Mouse (Mus musculus): ENCODE data around the gene Phlpp1.

Gene Phlpp1

GRCm38 (mm10) chr1:106163401-106163800, 8.2 kb upstream of the Phlpp1 start:
- intact Hi-C loops (cut with DNase I), result loop anchor here (5.0 kb wide), 1 partner anchor 219 kb away; no protein-coding TSS in a partner anchor

GRCm38 (mm10) chr1:106164111-106164510, 7.4 kb upstream of the Phlpp1 start:
- intact Hi-C loops (cut with DNase I), result loop anchor here (5.0 kb wide), 1 partner anchor 218 kb away; no protein-coding TSS in a partner anchor

DNA sequence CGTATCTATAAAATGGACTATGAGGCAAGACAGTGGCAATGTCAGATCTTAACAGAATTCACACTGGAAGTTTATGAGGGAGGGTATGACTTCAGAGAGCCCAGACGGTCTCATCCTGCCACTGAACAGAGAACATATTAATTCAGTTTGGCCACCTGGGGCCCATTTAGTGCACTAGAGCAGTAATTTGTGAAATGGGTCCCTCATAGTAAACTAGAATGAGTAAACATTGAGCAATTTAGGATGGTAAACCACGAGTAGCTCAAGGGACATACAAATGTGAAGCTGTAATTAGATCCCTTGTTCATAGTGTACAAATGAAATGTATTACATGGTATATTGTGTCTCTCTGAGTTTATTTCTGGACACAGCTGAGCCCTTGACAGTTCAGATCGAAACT, 3.6 kb upstream of the Phlpp1 start:
- intact Hi-C loops (cut with DNase I), result no loop called here

- intact Hi-C loops (cut with DNase I), result no loop called here
These were observed 2.8 kb upstream of the Phlpp1 start for GRCm38 (mm10) chr1:106168801-106169200.

GRCm38 (mm10) chr1:106169741-106170265, 1.7 kb upstream of the Phlpp1 start:
- intact Hi-C loops (cut with DNase I), result loop anchor here (2.0 to 10.0 kb wide), 2 partner anchors 145 to 225 kb away; no protein-coding TSS in a partner anchor

DNA sequence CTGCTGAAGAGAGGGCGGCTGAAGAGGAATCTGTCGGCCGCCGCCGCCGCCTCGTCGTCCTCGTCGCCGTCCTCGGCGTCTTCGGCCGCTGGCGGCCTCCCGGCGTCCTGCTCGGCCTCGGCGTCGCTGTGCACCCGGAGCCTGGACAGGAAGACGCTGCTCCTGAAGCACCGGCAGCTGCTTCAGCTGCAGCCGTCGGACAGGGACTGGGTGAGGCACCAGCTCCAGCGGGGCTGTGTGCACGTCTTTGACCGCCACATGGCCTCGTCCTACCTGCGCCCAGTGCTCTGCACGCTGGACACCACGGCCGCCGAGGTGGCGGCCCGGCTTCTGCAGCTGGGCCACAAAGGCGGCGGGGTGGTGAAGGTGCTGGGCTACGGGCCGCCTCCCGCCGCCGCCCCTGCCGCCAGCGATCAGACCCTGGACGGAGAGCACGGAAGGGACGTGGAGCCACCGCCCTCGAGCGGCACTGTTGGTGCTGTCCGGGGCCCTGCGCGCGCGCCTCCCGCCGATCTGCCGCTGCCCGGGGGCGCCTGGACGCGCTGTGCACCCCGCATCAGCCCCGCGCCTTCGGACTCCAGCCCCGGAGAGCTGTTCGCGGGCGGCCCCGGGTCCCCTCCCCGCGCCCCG, 864 bp downstream of the Phlpp1 start:
- intact Hi-C loops (cut with DNase I), result loop anchor here (10.0 kb wide), 1 partner anchor 142 kb away; no protein-coding TSS in a partner anchor

GRCm38 (mm10) chr1:106172931-106173371, 1.4 kb downstream of the Phlpp1 start:
- intact Hi-C loops (cut with DNase I), result loop anchor here (10.0 kb wide), 1 partner anchor 142 kb away; no protein-coding TSS in a partner anchor

DNA sequence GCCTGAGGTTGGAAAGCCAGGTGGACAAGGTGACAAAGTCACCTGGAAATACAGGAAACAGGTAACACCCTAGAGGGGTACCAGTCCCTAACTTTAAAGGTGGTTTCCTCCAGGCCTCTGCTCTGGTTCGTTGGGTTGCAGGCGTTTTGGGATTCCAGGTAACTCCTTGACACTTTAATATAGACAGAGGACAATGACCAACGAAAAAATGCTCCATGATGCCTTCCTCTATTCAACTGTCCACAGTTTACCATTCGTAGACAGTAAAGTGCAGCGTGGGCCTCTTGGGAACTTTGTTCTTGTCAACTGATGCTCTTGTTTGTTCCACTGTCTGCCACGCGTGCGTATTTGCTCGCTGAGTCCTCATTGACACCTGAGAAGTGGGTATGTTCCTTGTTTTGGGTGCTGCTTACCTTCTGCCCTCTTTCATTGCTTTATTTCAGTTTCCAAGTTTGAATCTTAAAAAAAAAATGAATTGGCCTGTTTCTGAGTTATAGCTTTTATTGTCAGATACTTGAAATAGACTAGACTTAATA, 2.1 kb downstream of the Phlpp1 start:
- intact Hi-C loops (cut with DNase I), result loop anchor here (10.0 kb wide), 1 partner anchor 141 kb away; no protein-coding TSS in a partner anchor

DNA sequence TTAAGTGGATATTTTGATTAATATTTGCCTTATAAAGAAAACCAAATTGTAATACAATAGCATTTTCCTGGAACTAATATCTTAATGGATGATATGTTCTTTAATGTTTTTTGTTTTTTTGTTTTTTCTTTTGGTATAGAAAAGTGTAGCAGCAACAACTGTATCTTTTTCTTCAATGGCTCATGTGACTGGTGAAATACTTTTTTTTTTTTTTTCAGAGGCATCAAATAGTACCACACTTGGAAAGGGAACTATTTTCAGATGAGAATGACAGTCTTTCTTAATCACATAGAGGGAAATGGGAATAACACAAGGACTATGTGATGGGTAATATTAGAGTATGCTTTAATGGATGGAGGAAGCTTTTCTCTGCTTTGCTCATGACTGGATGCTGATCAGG, 3.0 kb downstream of the Phlpp1 start:
- intact Hi-C loops (cut with DNase I), result loop anchor here (10.0 kb wide), 1 partner anchor 140 kb away; no protein-coding TSS in a partner anchor

DNA sequence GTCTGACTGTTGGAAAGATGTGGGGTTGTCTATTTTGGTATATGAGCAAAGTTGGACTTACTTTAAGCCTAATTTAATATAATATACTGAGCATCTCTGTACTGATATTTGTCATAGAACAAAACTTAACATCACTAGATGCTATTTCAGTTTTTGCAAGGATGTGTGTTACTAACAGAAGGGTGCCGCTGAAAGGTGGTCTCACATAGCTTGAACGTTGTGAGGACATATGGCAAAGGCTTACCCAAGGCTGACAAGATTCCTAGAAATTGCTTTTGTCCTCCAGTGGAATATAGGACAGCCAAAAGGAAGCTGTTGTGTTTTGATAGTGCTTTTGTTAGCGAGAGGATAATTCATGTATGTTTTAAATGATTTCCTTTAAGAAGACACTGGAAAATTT, 3.8 kb downstream of the Phlpp1 start:
- intact Hi-C loops (cut with DNase I), result loop anchor here (10.0 kb wide), 1 partner anchor 139 kb away; no protein-coding TSS in a partner anchor

DNA sequence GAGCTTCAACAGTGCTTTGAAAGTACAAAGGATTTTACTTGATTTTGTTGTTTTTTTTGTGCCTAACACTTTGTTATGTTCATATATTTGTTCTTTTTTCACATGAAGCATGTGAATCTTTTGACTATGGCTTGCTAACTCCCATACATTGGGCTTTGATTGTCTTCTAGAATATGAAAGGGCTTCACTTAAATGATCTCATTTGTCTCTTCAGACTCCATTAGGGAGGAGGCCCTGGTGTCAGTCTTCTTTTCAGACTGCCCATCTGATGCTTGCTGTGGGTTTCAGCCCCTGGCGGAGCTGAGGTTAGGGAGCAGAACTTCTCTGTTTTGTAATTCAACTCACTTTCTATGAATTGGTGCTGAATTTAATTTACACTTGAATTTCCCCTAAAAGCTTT, 5.2 kb downstream of the Phlpp1 start:
- intact Hi-C loops (cut with DNase I), result loop anchor here (10.0 kb wide), 1 partner anchor 138 kb away; no protein-coding TSS in a partner anchor

DNA sequence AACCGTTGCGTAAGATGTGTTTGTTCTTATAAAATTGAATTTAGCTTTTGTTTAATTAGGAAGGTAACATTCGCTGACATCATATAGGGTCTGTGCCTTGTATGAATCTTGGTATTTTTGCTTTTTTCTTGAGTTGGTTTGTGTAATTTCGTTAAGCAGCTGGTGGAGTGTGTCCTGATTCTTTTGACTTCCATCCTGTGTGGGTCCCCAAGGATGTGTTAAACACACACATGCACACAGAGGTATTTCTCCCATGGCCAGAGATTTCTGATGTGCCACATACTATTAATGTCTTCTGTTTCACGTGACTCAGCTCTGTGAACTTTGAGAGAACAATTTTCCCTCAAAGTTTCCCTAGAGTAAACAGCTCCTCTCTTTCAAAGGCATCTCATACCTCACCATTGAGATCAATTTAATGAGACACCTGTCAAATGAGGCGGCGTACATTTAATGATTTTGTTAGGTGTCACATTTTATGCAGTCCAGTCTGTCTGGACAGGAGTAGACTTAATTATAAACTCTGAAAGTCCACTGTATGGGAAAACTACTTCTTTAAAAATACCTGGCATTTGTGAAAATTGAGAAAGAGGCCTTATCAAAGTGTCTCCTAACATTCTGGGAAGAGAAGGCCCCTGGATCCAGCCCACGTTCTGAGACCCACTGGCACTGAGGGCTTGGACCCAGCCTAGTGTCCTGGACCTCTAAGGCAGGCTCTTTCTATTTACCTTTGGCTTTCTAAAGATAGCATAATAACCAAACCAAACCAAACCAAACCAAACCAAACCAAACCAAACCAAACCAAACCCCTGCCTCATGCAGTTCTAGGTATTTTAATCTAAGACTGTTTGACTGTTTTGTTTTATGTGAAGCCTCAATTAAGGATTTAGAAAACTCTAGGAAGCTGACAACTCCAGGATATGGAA, 6.6 kb downstream of the Phlpp1 start:
- intact Hi-C loops (cut with DNase I), result loop anchor here (10.0 kb wide), 1 partner anchor 137 kb away; no protein-coding TSS in a partner anchor

GRCm38 (mm10) chr1:106183701-106184100, 12.1 kb downstream of the Phlpp1 start:
- intact Hi-C loops (cut with DNase I), result no loop called here

GRCm38 (mm10) chr1:106184780-106185460, 13.4 kb downstream of the Phlpp1 start:
- intact Hi-C loops (cut with DNase I), result no loop called here

DNA sequence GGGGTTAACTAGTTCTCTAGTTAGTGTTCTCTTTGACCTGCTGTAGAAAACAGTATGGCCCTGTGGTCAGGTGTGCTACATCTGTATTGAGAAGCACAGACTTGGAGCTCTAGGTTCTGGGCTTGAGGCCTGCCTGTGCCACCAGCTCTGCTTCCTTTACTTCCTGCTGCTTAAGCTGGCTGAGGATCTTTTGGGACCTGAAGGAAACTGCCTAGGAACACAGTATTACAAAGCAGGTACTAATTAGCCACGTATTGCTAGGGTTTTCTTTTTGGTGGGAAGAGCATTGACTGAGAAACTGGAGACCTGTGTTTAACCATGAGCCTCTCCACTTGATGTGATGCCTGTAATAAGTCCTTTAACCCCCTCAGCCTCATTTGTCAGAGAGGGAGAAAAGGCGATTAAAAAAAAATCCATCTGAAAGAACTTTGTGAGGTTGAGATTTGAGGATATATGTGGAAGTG, 13.9 kb downstream of the Phlpp1 start:
- intact Hi-C loops (cut with DNase I), result no loop called here

- intact Hi-C loops (cut with DNase I), result no loop called here
These were observed 14.5 kb downstream of the Phlpp1 start for GRCm38 (mm10) chr1:106186062-106186461.

DNA sequence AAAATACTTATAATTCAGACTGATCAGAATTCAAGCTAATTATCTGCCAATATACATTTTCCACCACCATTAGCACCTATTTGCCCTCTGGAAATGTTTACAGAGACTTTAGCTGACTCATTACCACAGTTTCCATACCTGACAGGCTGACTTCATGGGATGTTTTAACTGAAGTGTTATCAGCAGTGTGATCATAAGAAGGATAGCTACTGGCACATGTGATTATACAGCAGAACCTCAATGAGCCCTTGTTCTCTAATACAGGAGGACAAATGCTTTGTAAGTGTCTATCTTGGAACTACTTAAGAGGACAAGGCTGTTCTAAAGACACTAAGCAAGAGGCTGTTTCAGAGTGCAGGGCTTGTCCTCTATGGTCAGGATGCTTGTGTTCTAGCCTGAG, 15.9 kb downstream of the Phlpp1 start:
- intact Hi-C loops (cut with DNase I), result no loop called here

DNA sequence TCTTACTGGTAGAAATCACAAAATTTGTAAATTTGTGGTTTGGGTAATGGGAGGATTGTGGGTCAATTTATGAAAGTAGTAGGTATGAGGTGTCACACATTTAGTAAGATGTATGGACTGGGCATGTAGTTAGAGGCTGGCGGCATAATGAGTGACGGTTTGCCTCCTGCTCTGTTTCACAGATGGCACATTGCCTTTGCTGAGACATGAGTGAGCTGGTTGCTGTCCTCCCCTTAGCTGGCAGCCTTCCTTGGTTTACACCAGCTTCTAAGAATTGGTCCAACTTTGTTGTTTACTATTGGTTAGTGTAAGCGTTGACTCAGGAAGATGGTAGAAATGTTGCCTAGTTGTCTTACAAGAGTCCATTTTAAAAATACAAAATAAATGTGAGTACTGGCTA, 17.2 kb downstream of the Phlpp1 start:
- intact Hi-C loops (cut with DNase I), result no loop called here

- intact Hi-C loops (cut with DNase I), result no loop called here
These were observed 17.8 kb downstream of the Phlpp1 start for GRCm38 (mm10) chr1:106189311-106189710.

DNA sequence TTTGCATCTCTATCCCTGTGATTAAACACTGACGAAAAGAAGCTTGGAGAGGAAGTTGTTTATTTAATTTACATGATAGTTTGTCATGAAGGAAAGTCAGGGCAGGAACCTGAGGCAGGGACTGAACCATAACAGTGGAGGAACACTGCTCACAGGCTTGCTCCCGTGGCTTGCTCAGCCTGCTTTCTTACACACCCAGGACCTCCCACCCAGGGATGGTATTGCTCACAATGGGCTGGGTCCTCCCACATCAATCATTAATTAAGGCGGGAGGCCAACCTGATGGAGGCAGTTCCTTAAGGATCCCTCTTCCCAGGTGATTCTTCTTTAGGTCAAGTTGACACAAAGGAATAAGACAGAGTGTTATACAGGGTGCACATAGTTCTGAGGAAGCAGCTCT, 19.1 kb downstream of the Phlpp1 start:
- intact Hi-C loops (cut with DNase I), result no loop called here

GRCm38 (mm10) chr1:106191885-106192284, 20.3 kb downstream of the Phlpp1 start:
- intact Hi-C loops (cut with DNase I), result no loop called here
